Mouse (Mus musculus): ENCODE measurements around the gene Flywch2.

- TF ChIP-seq POLR2A (IDR thresholded peaks at IDR 0.05; ENCODE audit: borderline replicate concordance, extremely low read depth, low read depth, low read length) = no peak
- TF ChIP-seq CTCF (IDR thresholded peaks at IDR 0.05; ENCODE audit: insufficient read depth, low read length) = no peak
Observed at GRCm38 (mm10) chr17:23807918-23808317, 22.0 kb upstream of the Flywch2 start.
